Mouse (Mus musculus): ENCODE data around the gene Gch1. TPM values are rescaled to one million over a fixed set of nuclear protein-coding genes. Genes with fewer than 3 reads are reported as not detected.
A peak's percentile ranks its signal among the peaks of the same experiment; 100 is the strongest.

Gene Gch1
- polyA plus RNA-seq, 1 experiment from 2014 or later: 11.1 TPM

DNA sequence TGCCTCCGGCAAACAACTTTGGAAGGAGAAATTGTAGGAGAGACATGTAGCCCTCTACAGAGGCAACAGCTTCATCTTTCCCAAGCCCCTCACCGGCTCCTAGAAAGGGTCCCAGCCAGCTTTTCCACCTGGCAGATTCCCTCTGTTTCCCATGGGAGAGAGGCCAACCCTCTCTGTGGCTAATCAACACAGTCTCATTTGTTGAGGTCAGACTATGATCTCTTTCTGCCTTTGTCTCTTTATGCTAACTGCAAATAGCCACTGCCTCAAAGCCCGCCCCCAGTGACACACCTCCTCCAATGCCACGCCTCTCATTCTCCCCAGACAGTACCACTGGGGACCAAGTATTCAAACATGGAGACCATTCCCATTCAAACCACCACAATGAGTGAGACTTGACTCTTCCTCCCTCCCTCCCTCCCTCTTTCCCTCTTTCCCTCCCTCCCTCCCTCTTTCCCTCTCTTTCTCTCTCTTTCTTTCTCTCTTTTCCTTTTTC is 20.5 kb upstream of the Gch1 start:
- Histone ChIP-seq H3K9me3 (ENCODE audit: control insufficient read depth, low read length) (no peaks in the 10 kb centered on the region), H3K27ac (ENCODE audit: low read length) (peak overlapping the region; percentile 76), H3K4me3 (ENCODE audit: low read length) (no peak overlapping the region), H3K9ac (ENCODE audit: low read depth, low read length) (no peak overlapping the region), H3K36me3 (ENCODE audit: control insufficient read depth, insufficient read depth, low read length) (no peaks in the 10 kb centered on the region), H3K27me3 (replicated peaks; ENCODE audit: control insufficient read depth, insufficient read depth, low read length) (no peaks in the 10 kb centered on the region), H3K4me1 (ENCODE audit: control insufficient read depth, insufficient read depth, low read length) (peaks cover 4% of the 10 kb centered on the region; the same call in 1 of the 2 replicates), H3K4me2 (ENCODE audit: low read depth, low read length) (no peak overlapping the region)
- no peak for ATAC-seq
- 83% methylated on average over 4 of the region's 4 CpGs for WGBS

DNA sequence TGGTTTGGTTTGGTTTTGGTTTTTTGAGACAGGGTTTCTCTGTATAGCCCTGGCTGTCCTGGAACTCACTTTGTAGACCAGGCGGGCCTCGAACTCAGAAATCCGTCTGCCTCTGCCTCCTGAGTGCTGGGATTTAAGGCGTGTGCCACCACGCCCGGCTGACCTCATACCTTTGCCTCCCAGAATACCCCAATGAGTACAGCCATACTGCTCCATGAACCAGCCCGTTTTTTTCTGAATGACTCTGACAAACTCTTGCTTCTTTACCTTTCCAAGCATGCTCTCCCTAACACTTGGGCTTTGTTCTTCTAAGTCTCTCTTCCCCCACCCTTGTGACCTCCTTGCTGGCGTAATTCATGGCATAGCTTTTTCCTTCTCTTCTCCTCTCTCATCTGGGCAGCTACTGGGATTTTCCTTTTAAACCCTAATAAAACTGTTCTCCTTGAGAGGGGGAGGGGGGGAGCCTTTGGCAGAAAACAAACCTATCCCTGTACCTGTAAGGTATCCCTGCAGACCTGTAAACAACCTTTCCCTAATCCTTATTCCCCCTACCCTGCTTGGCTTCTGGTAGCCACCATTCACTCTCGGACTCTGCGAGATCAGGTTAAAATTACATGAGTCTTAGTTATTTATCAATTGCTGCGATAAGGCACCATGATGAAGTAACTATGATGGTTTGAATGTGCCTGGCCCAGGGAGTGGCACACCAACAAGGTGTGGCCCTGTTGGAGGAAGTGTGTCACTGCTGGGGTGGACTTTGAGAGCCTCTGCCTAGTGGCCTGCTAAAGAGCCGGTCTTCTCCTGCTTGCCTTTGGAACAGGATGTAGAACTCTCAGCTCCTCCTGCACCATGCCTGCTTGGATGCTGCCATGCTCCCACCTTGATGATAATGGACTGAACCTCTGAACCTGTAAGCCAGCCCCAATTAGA is 19.6 kb upstream of the Gch1 start:
- Histone ChIP-seq H3K27me3 (replicated peaks; ENCODE audit: control insufficient read depth, insufficient read depth, low read length) (no peaks in the 10 kb centered on the region), H3K4me2 (ENCODE audit: low read depth, low read length) (no peak overlapping the region), H3K9me3 (ENCODE audit: control insufficient read depth, low read length) (no peaks in the 10 kb centered on the region), H3K4me1 (ENCODE audit: control insufficient read depth, insufficient read depth, low read length) (0 out of 2 replicates have a peak, but pooled peaks cover 2% of the 10 kb centered on the region), H3K9ac (ENCODE audit: low read depth, low read length) (no peak overlapping the region), H3K27ac (ENCODE audit: low read length) (peak overlapping the region; percentile 82), H3K4me3 (ENCODE audit: low read length) (no peak overlapping the region), H3K36me3 (ENCODE audit: control insufficient read depth, insufficient read depth, low read length) (no peaks in the 10 kb centered on the region)
- ATAC-seq: peak; percentile 97
- WGBS: 78% methylated on average over 12 of the region's 12 CpGs

DNA sequence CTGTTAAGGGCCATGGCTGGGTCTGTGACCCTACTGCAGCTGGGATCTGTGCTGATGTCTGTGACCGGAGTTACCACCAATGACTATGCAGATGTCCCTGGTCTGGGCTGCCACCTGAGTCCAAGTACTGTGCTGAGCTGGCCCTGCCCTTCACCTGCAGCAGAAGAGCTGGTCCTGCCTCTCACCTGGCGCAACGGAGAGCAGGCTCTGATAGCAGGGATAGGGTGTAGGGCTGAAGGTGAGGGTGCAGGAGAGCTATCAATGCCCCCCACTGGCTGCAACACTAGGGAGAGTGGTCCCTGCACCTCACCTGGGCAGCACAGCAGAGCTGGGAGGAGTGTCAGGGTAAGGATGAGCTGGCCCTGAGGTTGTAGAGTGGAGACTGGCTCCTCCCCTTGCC is 17.4 kb upstream of the Gch1 start:
- Histone ChIP-seq H3K27me3 (replicated peaks; ENCODE audit: control insufficient read depth, insufficient read depth, low read length) (no peaks in the 10 kb centered on the region), H3K9ac (ENCODE audit: low read depth, low read length) (0 out of 2 replicates have a peak overlapping the region, but pooled peaks have one; percentile 17), H3K36me3 (ENCODE audit: control insufficient read depth, insufficient read depth, low read length) (no peaks in the 10 kb centered on the region), H3K4me1 (ENCODE audit: control insufficient read depth, insufficient read depth, low read length) (0 out of 2 replicates have a peak, but pooled peaks cover 2% of the 10 kb centered on the region), H3K9me3 (ENCODE audit: control insufficient read depth, low read length) (no peaks in the 10 kb centered on the region), H3K4me2 (ENCODE audit: low read depth, low read length) (no peak overlapping the region), H3K4me3 (ENCODE audit: low read length) (no peak overlapping the region), H3K27ac (ENCODE audit: low read length) (no peak overlapping the region)
- no peak for ATAC-seq
- 88% methylated on average over 3 of the region's 3 CpGs for WGBS

DNA sequence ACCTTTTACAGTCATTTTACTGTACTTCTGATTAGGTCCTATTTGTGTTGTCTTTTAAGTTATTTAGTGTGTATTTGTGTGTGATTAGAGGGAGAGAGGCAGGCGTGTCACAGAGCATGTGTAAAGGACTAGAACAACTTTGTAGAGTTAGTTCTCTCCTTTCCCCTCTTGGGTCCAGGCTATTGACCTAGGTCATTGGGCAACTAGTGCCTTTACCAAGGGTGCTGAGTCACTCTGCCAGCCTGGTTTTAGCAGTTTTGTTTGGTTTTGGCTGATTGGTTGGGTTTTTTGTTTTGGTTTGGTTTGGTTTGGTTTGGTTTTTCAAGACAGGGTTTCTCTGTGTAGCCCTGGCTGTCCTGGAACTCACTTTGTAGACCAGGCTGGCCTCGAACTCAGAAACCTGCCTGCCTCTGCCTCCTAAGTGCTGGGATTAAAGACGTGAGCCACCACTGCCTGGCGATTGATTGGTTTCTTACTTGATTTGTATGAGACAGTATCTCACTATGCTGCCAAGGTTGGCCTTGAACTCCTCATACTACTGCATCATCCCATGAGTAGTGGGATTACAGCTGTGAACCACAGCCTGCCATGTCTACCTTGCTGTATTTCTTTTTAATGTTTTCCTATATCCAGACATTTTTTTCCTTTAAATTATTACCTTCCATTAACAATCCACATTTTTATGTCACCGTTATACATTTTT is 16.2 kb upstream of the Gch1 start:
- WGBS: 90% methylated on average over 5 of the region's 5 CpGs
- no peak for ATAC-seq

DNA sequence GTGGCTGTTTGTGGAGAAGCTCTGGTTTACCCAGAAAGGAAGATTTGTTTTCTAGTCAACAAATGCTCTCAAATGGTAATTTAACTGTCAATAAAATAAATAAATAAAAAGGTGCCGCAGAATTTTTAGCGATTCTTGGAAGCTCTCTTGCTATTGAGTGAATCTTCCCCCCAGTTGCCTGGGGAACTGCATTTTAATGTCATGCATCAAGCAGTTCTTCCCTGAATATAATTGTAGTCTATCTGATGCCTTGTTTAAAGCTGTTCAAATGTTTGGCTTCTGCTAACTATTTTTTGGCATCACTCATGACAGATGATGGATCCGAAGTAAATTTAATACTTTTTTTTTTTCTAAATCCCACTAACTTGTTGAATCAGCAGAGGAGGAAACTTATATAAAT is 8.1 kb upstream of the Gch1 start:
- H3K36me3 ChIP-seq (ENCODE audit: control insufficient read depth, insufficient read depth, low read length): no peaks in the 10 kb centered on the region

More for the DNA sequence above, 16.2 kb upstream of the Gch1 start:
- Histone ChIP-seq H3K36me3 (ENCODE audit: control insufficient read depth, insufficient read depth, low read length) (no peaks in the 10 kb centered on the region), H3K4me3 (ENCODE audit: low read length) (no peak overlapping the region), H3K4me1 (ENCODE audit: control insufficient read depth, insufficient read depth, low read length) (0 out of 2 replicates have a peak, but pooled peaks cover 2% of the 10 kb centered on the region), H3K9ac (ENCODE audit: low read depth, low read length) (no peak overlapping the region), H3K4me2 (ENCODE audit: low read depth, low read length) (no peak overlapping the region), H3K27ac (ENCODE audit: low read length) (no peak overlapping the region), H3K9me3 (ENCODE audit: control insufficient read depth, low read length) (no peaks in the 10 kb centered on the region), H3K27me3 (replicated peaks; ENCODE audit: control insufficient read depth, insufficient read depth, low read length) (no peaks in the 10 kb centered on the region)

DNA sequence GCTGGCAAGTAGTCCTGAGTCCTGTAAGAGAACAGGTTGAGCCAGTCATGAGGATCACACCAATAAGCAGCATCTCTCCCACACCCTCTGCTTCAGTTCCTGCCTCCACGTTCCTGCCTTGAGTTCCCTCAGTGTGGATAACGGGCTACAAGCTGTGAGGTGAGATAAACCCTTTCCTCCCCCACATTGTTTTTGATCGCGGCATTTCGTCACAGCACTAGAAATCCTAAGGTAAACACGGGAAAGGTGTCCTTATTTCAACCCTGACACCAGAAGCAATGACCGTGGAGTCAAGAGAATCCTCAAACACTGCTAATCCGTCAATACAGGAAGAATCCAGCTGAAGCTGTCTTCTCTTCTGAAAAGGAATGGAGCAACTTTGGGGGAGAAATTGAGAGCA is 7.5 kb upstream of the Gch1 start:
- ATAC-seq: no peak

More for the DNA sequence above, 8.1 kb upstream of the Gch1 start:
- Histone ChIP-seq H3K27ac (ENCODE audit: low read length) (no peak overlapping the region), H3K9me3 (ENCODE audit: control insufficient read depth, low read length) (no peaks in the 10 kb centered on the region), H3K4me1 (ENCODE audit: control insufficient read depth, insufficient read depth, low read length) (no peaks in the 10 kb centered on the region), H3K4me3 (ENCODE audit: low read length) (no peak overlapping the region), H3K4me2 (ENCODE audit: low read depth, low read length) (no peak overlapping the region), H3K9ac (ENCODE audit: low read depth, low read length) (no peak overlapping the region), H3K27me3 (replicated peaks; ENCODE audit: control insufficient read depth, insufficient read depth, low read length) (no peaks in the 10 kb centered on the region)
- no peak for ATAC-seq
- 89% methylated on average over 3 of the region's 3 CpGs for WGBS

DNA sequence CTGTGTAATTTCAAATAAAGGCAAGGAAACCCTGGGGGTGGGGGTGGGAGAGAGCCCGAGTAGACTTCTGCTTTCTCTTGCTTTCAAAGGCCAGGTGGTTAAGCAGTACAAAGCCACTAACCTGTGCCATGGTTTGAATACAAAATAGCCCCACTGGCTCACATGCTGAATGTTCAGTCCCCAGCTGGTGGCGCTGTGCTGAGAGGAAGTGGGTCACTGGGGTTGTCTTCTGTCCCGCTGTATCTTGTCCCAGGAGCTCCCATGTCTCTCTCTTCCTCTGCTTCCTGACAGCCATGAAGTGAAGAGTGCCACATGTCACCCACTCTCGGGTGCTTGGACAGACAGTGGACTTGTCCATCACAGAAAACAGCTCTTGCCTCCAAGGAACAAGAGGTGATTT is 4.9 kb upstream of the Gch1 start:
- Histone ChIP-seq H3K9ac (ENCODE audit: low read depth, low read length) (no peak overlapping the region), H3K4me2 (ENCODE audit: low read depth, low read length) (no peak overlapping the region), H3K4me3 (ENCODE audit: low read length) (no peak overlapping the region), H3K27me3 (replicated peaks; ENCODE audit: control insufficient read depth, insufficient read depth, low read length) (no peaks in the 10 kb centered on the region), H3K36me3 (ENCODE audit: control insufficient read depth, insufficient read depth, low read length) (no peaks in the 10 kb centered on the region), H3K27ac (ENCODE audit: low read length) (no peak overlapping the region), H3K9me3 (ENCODE audit: control insufficient read depth, low read length) (no peaks in the 10 kb centered on the region), H3K4me1 (ENCODE audit: control insufficient read depth, insufficient read depth, low read length) (no peaks in the 10 kb centered on the region; the same call in 1 of the 2 replicates)
- 48% methylated on average over 4 of the region's 4 CpGs for WGBS
- no peak for ATAC-seq

More for the DNA sequence above, 7.5 kb upstream of the Gch1 start:
- Histone ChIP-seq H3K9me3 (ENCODE audit: control insufficient read depth, low read length) (no peaks in the 10 kb centered on the region), H3K4me1 (ENCODE audit: control insufficient read depth, insufficient read depth, low read length) (no peaks in the 10 kb centered on the region; the same call in 1 of the 2 replicates), H3K4me3 (ENCODE audit: low read length) (no peak overlapping the region), H3K9ac (ENCODE audit: low read depth, low read length) (no peak overlapping the region), H3K4me2 (ENCODE audit: low read depth, low read length) (no peak overlapping the region), H3K27me3 (replicated peaks; ENCODE audit: control insufficient read depth, insufficient read depth, low read length) (no peaks in the 10 kb centered on the region), H3K36me3 (ENCODE audit: control insufficient read depth, insufficient read depth, low read length) (no peaks in the 10 kb centered on the region), H3K27ac (ENCODE audit: low read length) (no peak overlapping the region)
- WGBS: 69% methylated on average over 8 of the region's 8 CpGs

DNA sequence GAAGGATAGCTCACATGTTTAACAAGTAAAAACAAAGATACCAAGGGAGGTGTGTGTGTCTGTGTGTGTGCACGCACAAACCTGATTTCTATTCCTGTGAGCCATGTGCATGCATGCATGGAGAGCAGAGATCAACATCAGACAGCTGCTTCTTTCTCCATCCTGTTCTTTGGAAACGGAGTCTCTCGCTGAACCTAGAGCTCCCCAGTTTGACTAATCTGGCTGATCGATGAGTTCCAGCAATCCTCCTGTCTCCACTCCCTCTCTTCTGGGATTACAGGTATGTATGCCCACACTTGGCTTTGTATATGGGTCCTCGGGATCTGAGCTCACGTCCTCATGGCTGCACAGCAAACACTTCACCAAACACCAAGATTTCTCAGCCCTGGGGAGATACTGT is 4.3 kb upstream of the Gch1 start:
- Histone ChIP-seq H3K27me3 (replicated peaks; ENCODE audit: control insufficient read depth, insufficient read depth, low read length) (peaks cover 2% of the 10 kb centered on the region; the same call in 1 of the 2 replicates), H3K9me3 (ENCODE audit: control insufficient read depth, low read length) (no peaks in the 10 kb centered on the region), H3K27ac (ENCODE audit: low read length) (no peak overlapping the region), H3K4me3 (ENCODE audit: low read length) (no peak overlapping the region), H3K36me3 (ENCODE audit: control insufficient read depth, insufficient read depth, low read length) (no peaks in the 10 kb centered on the region), H3K4me1 (ENCODE audit: control insufficient read depth, insufficient read depth, low read length) (peaks cover 1% of the 10 kb centered on the region), H3K9ac (ENCODE audit: low read depth, low read length) (no peak overlapping the region), H3K4me2 (ENCODE audit: low read depth, low read length) (no peak overlapping the region)
- ATAC-seq: no peak
- WGBS: 75% methylated on average over 6 of the region's 6 CpGs

DNA sequence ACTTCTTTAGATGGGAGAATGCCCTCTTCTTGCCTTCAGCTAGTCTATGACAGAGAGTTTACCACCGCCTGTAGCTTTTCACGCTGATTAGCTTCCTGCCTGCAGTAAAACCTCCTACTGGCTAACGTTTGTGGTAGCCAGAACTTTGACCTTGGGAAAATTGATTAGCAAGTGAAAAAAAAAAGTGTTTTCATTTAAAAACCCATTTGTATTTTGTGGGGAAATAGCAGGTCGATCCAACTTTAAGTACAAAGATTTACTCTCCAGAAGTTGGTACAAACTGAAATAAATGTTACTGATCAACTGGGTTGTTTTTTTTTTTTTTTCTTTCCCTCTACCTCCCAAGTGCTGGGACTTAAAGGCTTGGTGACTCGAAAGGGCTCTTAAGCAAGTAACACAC is 2.6 kb upstream of the Gch1 start:
- WGBS: 38% methylated on average over 5 of the region's 5 CpGs
- no peak for ATAC-seq

More for the DNA sequence above, 2.6 kb upstream of the Gch1 start:
- Histone ChIP-seq H3K9me3 (ENCODE audit: control insufficient read depth, low read length) (no peaks in the 10 kb centered on the region), H3K4me2 (ENCODE audit: low read depth, low read length) (no peak overlapping the region), H3K36me3 (ENCODE audit: control insufficient read depth, insufficient read depth, low read length) (no peaks in the 10 kb centered on the region), H3K27ac (ENCODE audit: low read length) (peak overlapping the region; percentile 23; the same call in 1 of the 2 replicates), H3K9ac (ENCODE audit: low read depth, low read length) (no peak overlapping the region), H3K27me3 (replicated peaks; ENCODE audit: control insufficient read depth, insufficient read depth, low read length) (peaks cover 5% of the 10 kb centered on the region; the same call in 1 of the 2 replicates), H3K4me1 (ENCODE audit: control insufficient read depth, insufficient read depth, low read length) (peaks cover 7% of the 10 kb centered on the region), H3K4me3 (ENCODE audit: low read length) (no peak overlapping the region)

All from intestine, embryonic 16.5 days (tissue).